Mouse (Mus musculus): ENCODE measurements around the gene Rrn3. TPM values are rescaled to one million over a fixed set of nuclear protein-coding genes. Genes with fewer than 3 reads are reported as not detected.

Rrn3 gene
- polyA plus RNA-seq, 1 experiment from 2014 or later: 74.7 TPM

GRCm38 (mm10) chr16:13804666-13805065 lies 24.2 kb downstream of the Rrn3 start:
- no peak for ATAC-seq (ENCODE audit: low FRiP score, low TSS enrichment)
- Histone ChIP-seq H3K27ac (ENCODE audit: low read depth, low read length) (no peak overlapping the region), H3K4me1 (ENCODE audit: control insufficient read depth, insufficient read depth, low read length) (no peaks in the 10 kb centered on the region), H3K4me3 (ENCODE audit: low read length) (no peak overlapping the region), H3K27me3 (ENCODE audit: control insufficient read depth, insufficient read depth, low read length) (no peaks in the 10 kb centered on the region), H3K36me3 (ENCODE audit: control insufficient read depth, insufficient read depth, low read length) (peaks cover 89% of the 10 kb centered on the region), H3K9me3 (ENCODE audit: control insufficient read depth, low read length) (no peaks in the 10 kb centered on the region), H3K4me2 (replicated peaks; ENCODE audit: low read depth, low read length) (no peak overlapping the region), H3K9ac (ENCODE audit: low read depth, low read length) (no peak overlapping the region)
- whole genome bisulfite sequencing: 82% methylated on average over 5 of the region's 5 CpGs

- Histone ChIP-seq H3K9ac (ENCODE audit: low read depth, low read length) (no peak overlapping the region), H3K27me3 (ENCODE audit: control insufficient read depth, insufficient read depth, low read length) (no peaks in the 10 kb centered on the region), H3K9me3 (ENCODE audit: control insufficient read depth, low read length) (no peaks in the 10 kb centered on the region), H3K4me2 (replicated peaks; ENCODE audit: low read depth, low read length) (no peak overlapping the region), H3K27ac (ENCODE audit: low read depth, low read length) (no peak overlapping the region), H3K4me1 (ENCODE audit: control insufficient read depth, insufficient read depth, low read length) (no peaks in the 10 kb centered on the region), H3K4me3 (ENCODE audit: low read length) (no peak overlapping the region), H3K36me3 (ENCODE audit: control insufficient read depth, insufficient read depth, low read length) (peaks cover 92% of the 10 kb centered on the region)
- WGBS: 93% methylated on average over 4 of the region's 4 CpGs
- no peak for ATAC-seq (ENCODE audit: low FRiP score, low TSS enrichment)
Observed at GRCm38 (mm10) chr16:13807616-13808015, 27.1 kb downstream of the Rrn3 start.

GRCm38 (mm10) chr16:13808410-13808809 lies 27.9 kb downstream of the Rrn3 start:
- Histone ChIP-seq H3K4me1 (ENCODE audit: control insufficient read depth, insufficient read depth, low read length) (no peaks in the 10 kb centered on the region), H3K9me3 (ENCODE audit: control insufficient read depth, low read length) (no peaks in the 10 kb centered on the region), H3K27me3 (ENCODE audit: control insufficient read depth, insufficient read depth, low read length) (no peaks in the 10 kb centered on the region), H3K4me2 (replicated peaks; ENCODE audit: low read depth, low read length) (no peak overlapping the region), H3K27ac (ENCODE audit: low read depth, low read length) (no peak overlapping the region), H3K36me3 (ENCODE audit: control insufficient read depth, insufficient read depth, low read length) (peaks cover 95% of the 10 kb centered on the region), H3K4me3 (ENCODE audit: low read length) (no peak overlapping the region), H3K9ac (ENCODE audit: low read depth, low read length) (no peak overlapping the region; the same call in 1 of the 2 replicates)
- no peak for ATAC-seq (ENCODE audit: low FRiP score, low TSS enrichment)
- WGBS: 96% methylated on average over 7 of the region's 7 CpGs

- 92% methylated on average over 6 of the region's 6 CpGs for WGBS
- H3K9ac ChIP-seq (ENCODE audit: low read depth, low read length): no peak overlapping the region
- H3K27ac ChIP-seq (ENCODE audit: low read depth, low read length): no peak overlapping the region
- peaks cover 81% of the 10 kb centered on the region for H3K36me3 ChIP-seq (ENCODE audit: control insufficient read depth, insufficient read depth, low read length)
- H3K9me3 ChIP-seq (ENCODE audit: control insufficient read depth, low read length): no peaks in the 10 kb centered on the region
- no peaks in the 10 kb centered on the region for H3K4me1 ChIP-seq (ENCODE audit: control insufficient read depth, insufficient read depth, low read length)
- no peak for ATAC-seq (ENCODE audit: low FRiP score, low TSS enrichment)
- no peak overlapping the region for H3K4me2 ChIP-seq (replicated peaks; ENCODE audit: low read depth, low read length)
- no peak overlapping the region for H3K4me3 ChIP-seq (ENCODE audit: low read length)
- no peaks in the 10 kb centered on the region for H3K27me3 ChIP-seq (ENCODE audit: control insufficient read depth, insufficient read depth, low read length)
Observed at GRCm38 (mm10) chr16:13812152-13812551, 31.6 kb downstream of the Rrn3 start.

- Histone ChIP-seq H3K27me3 (ENCODE audit: control insufficient read depth, insufficient read depth, low read length) (no peaks in the 10 kb centered on the region), H3K4me3 (ENCODE audit: low read length) (no peak overlapping the region), H3K36me3 (ENCODE audit: control insufficient read depth, insufficient read depth, low read length) (peaks cover 72% of the 10 kb centered on the region), H3K4me2 (replicated peaks; ENCODE audit: low read depth, low read length) (no peak overlapping the region), H3K27ac (ENCODE audit: low read depth, low read length) (no peak overlapping the region), H3K9ac (ENCODE audit: low read depth, low read length) (no peak overlapping the region), H3K4me1 (ENCODE audit: control insufficient read depth, insufficient read depth, low read length) (no peaks in the 10 kb centered on the region), H3K9me3 (ENCODE audit: control insufficient read depth, low read length) (no peaks in the 10 kb centered on the region)
- 93% methylated on average over 3 of the region's 3 CpGs for WGBS
- ATAC-seq (ENCODE audit: low FRiP score, low TSS enrichment): no peak
Observed at GRCm38 (mm10) chr16:13813200-13813599, 32.7 kb downstream of the Rrn3 start.

- Histone ChIP-seq H3K36me3 (ENCODE audit: control insufficient read depth, insufficient read depth, low read length) (peaks cover 18% of the 10 kb centered on the region; the same call in 1 of the 2 replicates), H3K9ac (ENCODE audit: low read depth, low read length) (peak within 1 kb of the TSS; percentile 76), H3K27me3 (ENCODE audit: control insufficient read depth, insufficient read depth, low read length) (no peaks in the 10 kb centered on the region), H3K4me1 (ENCODE audit: control insufficient read depth, insufficient read depth, low read length) (peaks cover 4% of the 10 kb centered on the region; the same call in 1 of the 2 replicates), H3K4me2 (replicated peaks; ENCODE audit: low read depth, low read length) (peak within 1 kb of the TSS; percentile 66), H3K27ac (ENCODE audit: low read depth, low read length) (peak within 1 kb of the TSS; percentile 87), H3K9me3 (ENCODE audit: control insufficient read depth, low read length) (no peaks in the 10 kb centered on the region), H3K4me3 (ENCODE audit: low read length) (peak within 1 kb of the TSS; percentile 74)
- under 1% methylated on average over 53 of the region's 58 CpGs for WGBS
- ATAC-seq (ENCODE audit: low FRiP score, low TSS enrichment): peak; percentile 96
Observed at GRCm38 (mm10) chr16:13818560-13819393, 38.3 kb downstream of the Rrn3 start, which contains the start of gene Ntan1. Ntan1 (plus strand) TSS chr16:13818845.

- Histone ChIP-seq H3K4me3 (ENCODE audit: low read length) (peak overlapping the region; percentile 74), H3K9ac (ENCODE audit: low read depth, low read length) (peak overlapping the region; percentile 76), H3K27me3 (ENCODE audit: control insufficient read depth, insufficient read depth, low read length) (no peaks in the 10 kb centered on the region), H3K9me3 (ENCODE audit: control insufficient read depth, low read length) (no peaks in the 10 kb centered on the region), H3K27ac (ENCODE audit: low read depth, low read length) (peak overlapping the region; percentile 87), H3K4me2 (replicated peaks; ENCODE audit: low read depth, low read length) (peak overlapping the region; percentile 66), H3K4me1 (ENCODE audit: control insufficient read depth, insufficient read depth, low read length) (peaks cover 4% of the 10 kb centered on the region; the same call in 1 of the 2 replicates), H3K36me3 (ENCODE audit: control insufficient read depth, insufficient read depth, low read length) (peaks cover 13% of the 10 kb centered on the region; the same call in 1 of the 2 replicates)
- ATAC-seq (ENCODE audit: low FRiP score, low TSS enrichment): peak; percentile 55
- under 1% methylated on average over 36 of the region's 36 CpGs for WGBS
Observed at GRCm38 (mm10) chr16:13819394-13819743, 38.9 kb downstream of the Rrn3 start.

GRCm38 (mm10) chr16:13819806-13820500 lies 39.4 kb downstream of the Rrn3 start:
- H3K4me3 ChIP-seq (ENCODE audit: low read length): peak overlapping the region; percentile 74
- peak overlapping the region; percentile 66 for H3K4me2 ChIP-seq (replicated peaks; ENCODE audit: low read depth, low read length)
- no peak for ATAC-seq (ENCODE audit: low FRiP score, low TSS enrichment)
- H3K4me1 ChIP-seq (ENCODE audit: control insufficient read depth, insufficient read depth, low read length): peaks cover 4% of the 10 kb centered on the region; the same call in 1 of the 2 replicates
- no peaks in the 10 kb centered on the region for H3K27me3 ChIP-seq (ENCODE audit: control insufficient read depth, insufficient read depth, low read length)
- H3K9me3 ChIP-seq (ENCODE audit: control insufficient read depth, low read length): no peaks in the 10 kb centered on the region
- peak overlapping the region; percentile 87 for H3K27ac ChIP-seq (ENCODE audit: low read depth, low read length)
- H3K36me3 ChIP-seq (ENCODE audit: control insufficient read depth, insufficient read depth, low read length): peaks cover 7% of the 10 kb centered on the region; the same call in 1 of the 2 replicates
- H3K9ac ChIP-seq (ENCODE audit: low read depth, low read length): peak overlapping the region; percentile 76
- 28% methylated on average over 12 of the region's 12 CpGs for whole genome bisulfite sequencing
